Mouse (Mus musculus) kidney, embryonic 14.5 days (tissue): Measurements from ENCODE around the gene Ankrd22. TPM values are rescaled to one million over a fixed set of nuclear protein-coding genes. Genes with fewer than 3 reads are reported as not detected.

Source experiments
- ATAC-seq: fragments of 200-750 bp; cut with Nextera tagmentation; 2 replicates; pipeline ENCODE4 v1.8.0; 2017; ENCODE audit warnings: moderate number of reproducible peaks, mild to moderate bottlenecking, moderate TSS enrichment, moderate library complexity; ENCODE audit not compliant: low FRiP score, low TSS enrichment
- H3K27ac ChIP-seq: fragments of 300-500 bp; sonication (generic); 2 replicates; pipeline ENCODE4 v1.5.1; 2014; ENCODE audit warnings: low read depth, mild to moderate bottlenecking, low read length, moderate library complexity, mixed read lengths
- H3K27me3 ChIP-seq: fragments of 300-500 bp; sonication (generic); 2 replicates; pipeline ENCODE4 v1.6.1; 2014; ENCODE audit warnings: mild to moderate bottlenecking, low read length; ENCODE audit not compliant: control insufficient read depth, insufficient read depth
- H3K36me3 ChIP-seq: fragments of 300-500 bp; sonication (generic); 2 replicates; pipeline ENCODE4 v1.6.1; 2014; ENCODE audit warnings: low read length, mixed read lengths; ENCODE audit not compliant: control insufficient read depth, insufficient read depth
- H3K4me1 ChIP-seq: fragments of 300-500 bp; sonication (generic); 2 replicates; pipeline ENCODE4 v1.6.1; 2014; ENCODE audit warnings: low read length, mixed read lengths; ENCODE audit not compliant: control insufficient read depth, insufficient read depth
- H3K4me2 ChIP-seq: fragments of 300-500 bp; sonication (generic); replicated peaks from 2 replicates; pipeline ENCODE4 v1.6.1; 2014; ENCODE audit warnings: low read depth, mild to moderate bottlenecking, low read length
- H3K4me3 ChIP-seq: fragments of 300-500 bp; sonication (generic); 2 replicates; pipeline ENCODE4 v1.5.1; 2014; ENCODE audit warnings: mild to moderate bottlenecking, low read length
- H3K9ac ChIP-seq: fragments of 300-500 bp; sonication (generic); 2 replicates; pipeline ENCODE4 v1.6.1; 2014; ENCODE audit warnings: low read depth, mild to moderate bottlenecking, low read length, moderate library complexity
- H3K9me3 ChIP-seq: fragments of 300-500 bp; sonication (generic); 2 replicates; pipeline ENCODE4 v1.6.1; 2016; ENCODE audit warnings: low read length; ENCODE audit not compliant: control insufficient read depth
- WGBS: fragments of 180-500 bp; shearing (Covaris S2); extraction: QIAGEN DNeasy Blood & Tissue Kit; methylation state at CpG from one replicate; pipeline ENCODE4 v1.1.7; 2014; 5-methylcytosine and 5-hydroxymethylcytosine counted together
- polyA plus RNA-seq: library from polyadenylated mRNA; unstranded; fragments of >200 nt; fragmentation: Nextera tagmentation; extraction: Ambion mirVana; gene quantifications from 2 replicates; pipeline ENCODE4 v1.2.1, GENCODE M21; 2014

Gene Ankrd22
- polyA plus RNA-seq, 1 experiment from 2014 or later = not detected

DNA sequence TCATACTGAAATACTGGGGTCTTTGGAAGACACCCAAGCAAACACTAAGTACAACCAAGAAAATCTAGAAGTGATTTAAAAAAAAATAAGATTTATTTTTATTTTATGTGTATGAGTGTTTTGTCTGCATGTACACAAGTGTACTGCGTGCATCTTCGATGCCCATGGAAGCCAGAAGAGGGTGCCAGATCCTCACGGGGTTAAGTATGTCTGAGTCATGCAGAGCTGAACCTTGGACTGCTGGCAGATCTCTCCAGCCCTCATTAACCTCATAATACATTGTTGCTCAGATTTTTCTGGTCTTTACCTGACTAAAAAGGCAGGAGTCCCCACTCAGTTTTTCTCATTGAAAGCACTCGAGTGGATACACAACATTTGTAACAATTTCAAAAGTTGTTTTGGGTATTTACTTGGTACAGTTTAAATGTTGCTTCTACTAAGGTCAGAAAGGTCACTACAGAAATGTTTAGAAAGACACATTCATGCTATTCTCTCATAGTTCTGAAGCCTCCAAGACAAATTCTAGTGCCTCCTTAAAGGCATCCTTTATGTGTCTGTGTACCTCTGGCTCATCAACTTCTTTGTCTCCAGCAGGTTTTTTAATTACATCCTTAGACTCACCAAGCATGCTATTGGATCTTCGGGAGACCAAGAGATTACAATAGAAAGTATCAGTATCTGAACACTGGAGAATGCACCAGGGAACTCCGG is 27.0 kb downstream of the Ankrd22 start:
- H3K27me3 ChIP-seq = no peaks in the 10 kb centered on the region
- H3K27ac ChIP-seq = no peak overlapping the region
- H3K36me3 ChIP-seq = no peaks in the 10 kb centered on the region
- H3K9me3 ChIP-seq = no peaks in the 10 kb centered on the region
- no peaks in the 10 kb centered on the region for H3K4me1 ChIP-seq
- 88% methylated on average over 6 of the region's 6 CpGs for WGBS
- no peak for ATAC-seq
- H3K9ac ChIP-seq = no peak overlapping the region
- H3K4me2 ChIP-seq = no peak overlapping the region
- H3K4me3 ChIP-seq = no peak overlapping the region

GRCm38 (mm10) chr19:34120107-34120731 is 45.6 kb downstream of the Ankrd22 start:
- H3K4me3 ChIP-seq = no peak overlapping the region
- no peaks in the 10 kb centered on the region for H3K36me3 ChIP-seq
- 56% methylated on average over 3 of the region's 3 CpGs for WGBS
- no peak overlapping the region for H3K9ac ChIP-seq
- ATAC-seq = no peak; the same call in 1 of the 2 replicates
- no peaks in the 10 kb centered on the region for H3K9me3 ChIP-seq
- H3K4me2 ChIP-seq = no peak overlapping the region
- H3K27ac ChIP-seq = no peak overlapping the region
- H3K4me1 ChIP-seq = 0 out of 2 replicates have a peak, but pooled peaks cover 2% of the 10 kb centered on the region
- H3K27me3 ChIP-seq = no peaks in the 10 kb centered on the region

DNA sequence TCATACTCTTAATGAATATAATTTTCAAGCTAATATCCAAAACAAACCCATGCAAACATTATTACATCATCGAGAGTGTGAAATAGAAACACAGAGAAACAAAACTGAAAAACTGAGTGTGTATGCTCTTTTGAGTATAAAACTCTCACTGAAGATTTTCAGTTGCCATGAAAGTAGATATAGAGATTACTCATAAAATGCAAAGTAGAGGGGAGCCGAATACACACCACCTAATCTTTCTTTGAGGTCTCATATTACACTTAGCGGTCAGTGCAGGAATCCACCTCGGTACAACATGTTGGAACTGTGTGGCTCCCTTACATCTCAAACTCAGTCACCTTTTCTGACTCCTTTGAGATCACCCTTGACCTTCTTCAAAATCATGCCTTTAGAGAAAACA is 46.2 kb downstream of the Ankrd22 start:
- H3K27me3 ChIP-seq = no peaks in the 10 kb centered on the region
- 53% methylated on average over 4 of the region's 4 CpGs for WGBS
- no peak for ATAC-seq
- no peak overlapping the region for H3K9ac ChIP-seq
- no peak overlapping the region for H3K4me2 ChIP-seq
- H3K4me1 ChIP-seq = 0 out of 2 replicates have a peak, but pooled peaks cover 2% of the 10 kb centered on the region
- no peak overlapping the region for H3K4me3 ChIP-seq
- H3K9me3 ChIP-seq = no peaks in the 10 kb centered on the region
- H3K36me3 ChIP-seq = no peaks in the 10 kb centered on the region
- H3K27ac ChIP-seq = no peak overlapping the region

DNA sequence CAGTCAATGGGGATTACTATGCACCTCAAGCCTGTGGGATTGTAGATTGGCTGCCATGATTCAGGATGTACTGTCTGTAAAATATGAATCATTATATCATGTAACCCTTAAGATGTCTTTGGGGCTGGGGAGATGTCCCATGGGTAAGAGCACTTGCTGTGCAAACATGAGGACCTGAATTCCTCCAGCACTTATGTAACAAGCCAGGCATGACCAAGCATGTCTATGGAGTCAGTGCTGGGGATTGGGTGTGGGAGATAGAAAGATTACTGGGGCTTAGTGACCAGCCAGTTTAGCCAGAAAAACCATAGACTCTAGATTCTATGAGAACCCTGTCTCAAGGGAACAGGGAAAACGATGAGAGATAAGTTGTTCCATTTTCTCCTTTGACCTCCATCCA is 46.8 kb downstream of the Ankrd22 start:
- Histone ChIP-seq H3K36me3 (no peaks in the 10 kb centered on the region), H3K4me2 (no peak overlapping the region), H3K9me3 (no peaks in the 10 kb centered on the region), H3K27me3 (no peaks in the 10 kb centered on the region), H3K9ac (no peak overlapping the region), H3K27ac (no peak overlapping the region), H3K4me3 (no peak overlapping the region), H3K4me1 (0 out of 2 replicates have a peak, but pooled peaks cover 2% of the 10 kb centered on the region)
- 87% methylated on average over 1 of the region's 1 CpGs for WGBS
- ATAC-seq = peak; percentile 32; the same call in 1 of the 2 replicates

DNA sequence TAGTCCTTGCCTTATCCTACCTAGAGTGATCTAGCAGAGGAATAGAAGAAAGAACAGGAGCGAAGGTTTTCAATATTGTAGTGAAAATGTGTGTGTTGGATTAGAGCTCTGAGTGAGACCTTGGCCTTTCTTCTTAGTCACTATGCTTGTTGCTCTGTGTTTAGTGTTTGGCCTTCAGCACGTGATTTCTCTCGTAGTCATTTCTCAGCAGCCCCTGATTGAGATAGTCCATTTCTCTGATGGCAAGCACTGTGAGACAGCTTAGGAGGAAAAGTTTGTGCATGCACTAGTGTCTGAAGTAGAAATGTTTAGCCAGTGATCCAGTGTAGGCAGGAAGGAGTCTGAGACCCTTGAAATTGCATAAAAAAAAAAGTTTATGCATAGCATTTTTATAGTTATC is 61.0 kb downstream of the Ankrd22 start:
- Histone ChIP-seq H3K4me1 (no peaks in the 10 kb centered on the region), H3K27ac (no peak overlapping the region), H3K27me3 (no peaks in the 10 kb centered on the region), H3K36me3 (no peaks in the 10 kb centered on the region), H3K9ac (no peak overlapping the region), H3K9me3 (no peaks in the 10 kb centered on the region), H3K4me2 (no peak overlapping the region), H3K4me3 (no peak overlapping the region)
- ATAC-seq = no peak
- WGBS = 84% methylated on average over 3 of the region's 3 CpGs

GRCm38 (mm10) chr19:34101888-34102287 is 64.0 kb downstream of the Ankrd22 start:
- Histone ChIP-seq H3K27me3 (no peaks in the 10 kb centered on the region), H3K9ac (no peak overlapping the region), H3K4me2 (no peak overlapping the region), H3K36me3 (no peaks in the 10 kb centered on the region), H3K4me1 (no peaks in the 10 kb centered on the region), H3K9me3 (no peaks in the 10 kb centered on the region), H3K27ac (no peak overlapping the region), H3K4me3 (no peak overlapping the region)
- ATAC-seq = no peak
- WGBS = 85% methylated on average over 7 of the region's 7 CpGs

GRCm38 (mm10) chr19:34100633-34101032 is 65.2 kb downstream of the Ankrd22 start, which contains the start of gene Lipm:
Gene Lipm (plus strand): TSS chr19:34100933.
- H3K4me2 ChIP-seq = no peak within 1 kb of the TSS
- no peaks in the 10 kb centered on the region for H3K4me1 ChIP-seq
- H3K27me3 ChIP-seq = no peaks in the 10 kb centered on the region
- H3K36me3 ChIP-seq = no peaks in the 10 kb centered on the region
- no peak within 1 kb of the TSS for H3K27ac ChIP-seq
- 77% methylated on average over 4 of the region's 4 CpGs for WGBS
- no peaks in the 10 kb centered on the region for H3K9me3 ChIP-seq
- no peak within 1 kb of the TSS for H3K9ac ChIP-seq
- H3K4me3 ChIP-seq = no peak within 1 kb of the TSS
- ATAC-seq = no peak

- WGBS = 89% methylated on average over 1 of the region's 1 CpGs
- H3K36me3 ChIP-seq = no peaks in the 10 kb centered on the region
- no peak overlapping the region for H3K9ac ChIP-seq
- ATAC-seq = no peak
- no peaks in the 10 kb centered on the region for H3K9me3 ChIP-seq
- no peaks in the 10 kb centered on the region for H3K4me1 ChIP-seq
- no peak overlapping the region for H3K4me3 ChIP-seq
- no peak overlapping the region for H3K27ac ChIP-seq
- no peak overlapping the region for H3K4me2 ChIP-seq
- H3K27me3 ChIP-seq = no peaks in the 10 kb centered on the region
Measured at GRCm38 (mm10) chr19:34096228-34096627, 69.6 kb downstream of the Ankrd22 start.

- no peak for ATAC-seq
- no peaks in the 10 kb centered on the region for H3K36me3 ChIP-seq
- no peaks in the 10 kb centered on the region for H3K27me3 ChIP-seq
- no peak overlapping the region for H3K4me3 ChIP-seq
- WGBS = 85% methylated on average over 5 of the region's 5 CpGs
- H3K9ac ChIP-seq = no peak overlapping the region
- no peaks in the 10 kb centered on the region for H3K4me1 ChIP-seq
- H3K4me2 ChIP-seq = no peak overlapping the region
- H3K9me3 ChIP-seq = no peaks in the 10 kb centered on the region
- no peak overlapping the region for H3K27ac ChIP-seq
Measured at GRCm38 (mm10) chr19:34095381-34095780, 70.5 kb downstream of the Ankrd22 start.
